In the genomic region with DNA sequence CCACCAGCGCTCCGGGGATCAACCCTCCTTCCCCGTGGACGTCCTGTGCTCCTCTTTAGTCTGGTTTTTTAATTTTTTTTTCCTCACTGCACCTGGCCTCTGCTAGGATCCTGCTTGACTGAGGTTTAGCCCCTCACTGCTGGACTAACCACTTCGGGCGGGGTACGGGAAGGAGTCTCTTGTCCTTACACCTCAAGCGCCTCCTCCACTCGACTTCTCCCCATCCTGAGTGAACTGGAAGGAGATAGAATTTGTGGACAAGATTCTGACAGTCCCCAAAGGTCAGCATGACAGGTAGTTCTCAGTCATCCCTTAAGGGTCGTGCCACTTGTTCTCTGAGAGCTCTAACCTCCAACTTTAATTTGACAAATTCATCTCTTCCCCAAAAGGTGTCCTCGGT, we compare ENCODE assay signal across 8 mouse cellular contexts. TPM values are rescaled to one million over a fixed set of nuclear protein-coding genes. Genes with fewer than 3 reads are reported as not detected.
DNase-seq lines count a peak whose midpoint lies in the region; ATAC-seq lines count a peak whose summit lies in the region.
"Had no signal": no experiment of that assay in that cellular context is flagged by ENCODE, and none has a peak within 500 bp of the region (broad histone marks: within the 10 kb centered on the region; RNA-seq: fewer than 3 reads in every experiment).

No protein-coding gene starts in this region.

- peak overlapping the region; percentile 67 for H3K4me2 ChIP-seq in lung, embryonic 16.5 days (ENCODE audit: low read depth, low read length)
- peak overlapping the region; percentile 47 for H3K4me2 ChIP-seq in forebrain, embryonic 12.5 days
- H3K4me2 ChIP-seq in stomach, embryonic 14.5 days (replicated peaks; ENCODE audit: low read depth, low read length), result peak overlapping the region; percentile 45; the same call in 1 of the 2 replicates

- H3K36me3 ChIP-seq in lung, embryonic 16.5 days (ENCODE audit: control insufficient read depth, insufficient read depth, low read length), result no peaks in the 10 kb centered on the region
- H3K36me3 ChIP-seq in forebrain, embryonic 12.5 days (replicated peaks), result no peaks in the 10 kb centered on the region
- no peaks in the 10 kb centered on the region for H3K36me3 ChIP-seq in limb, embryonic 10.5 days
- no peaks in the 10 kb centered on the region for H3K36me3 ChIP-seq in stomach, embryonic 14.5 days (ENCODE audit: control insufficient read depth, insufficient read depth, low read length)

- no peak for DNase-seq in lung, postnatal 14 days
- DNase-seq in limb, embryonic 10.5 days (ENCODE audit: low spot score), result no peak
- DNase-seq in left cerebral cortex, adult 8-10 months (ENCODE audit: low spot score in 2 of 2), result no peak
- no peak for DNase-seq in right cerebral cortex, postnatal 36 days (ENCODE audit: low spot score in 2 of 2)
- DNase-seq: layer of hippocampus, adult 9-11 months had no signal

- no peak overlapping the region for H3K27ac ChIP-seq in lung, embryonic 16.5 days (ENCODE audit: low read length)
- no peak overlapping the region for H3K27ac ChIP-seq in forebrain, embryonic 12.5 days
- H3K27ac ChIP-seq in limb, embryonic 10.5 days, result no peak overlapping the region
- H3K27ac ChIP-seq in stomach, embryonic 14.5 days (ENCODE audit: low read length), result no peak overlapping the region

- peaks cover 29% of the 10 kb centered on the region for H3K4me1 ChIP-seq in lung, embryonic 16.5 days (replicated peaks; ENCODE audit: control insufficient read depth, insufficient read depth, low read length)
- H3K4me1 ChIP-seq in forebrain, embryonic 12.5 days, result peaks cover 35% of the 10 kb centered on the region
- peaks cover 68% of the 10 kb centered on the region for H3K4me1 ChIP-seq in limb, embryonic 10.5 days
- H3K4me1 ChIP-seq in stomach, embryonic 14.5 days (ENCODE audit: control insufficient read depth, insufficient read depth, low read length), result 0 out of 2 replicates have a peak, but pooled peaks cover 4% of the 10 kb centered on the region

- no peaks in the 10 kb centered on the region; the same call in 1 of the 2 replicates for H3K9me3 ChIP-seq in lung, embryonic 16.5 days (ENCODE audit: control insufficient read depth, low read length)
- no peaks in the 10 kb centered on the region for H3K9me3 ChIP-seq in forebrain, embryonic 12.5 days
- no peaks in the 10 kb centered on the region for H3K9me3 ChIP-seq in limb, embryonic 10.5 days (replicated peaks)
- H3K9me3 ChIP-seq in stomach, embryonic 14.5 days (ENCODE audit: control insufficient read depth, low read depth, low read length), result no peaks in the 10 kb centered on the region

- peak overlapping the region; percentile 48 for H3K4me3 ChIP-seq in lung, embryonic 16.5 days (ENCODE audit: low read length)
- H3K4me3 ChIP-seq in forebrain, embryonic 12.5 days (replicated peaks), result peak overlapping the region; percentile 29
- H3K4me3 ChIP-seq in limb, embryonic 10.5 days, result peak overlapping the region; percentile 51; the same call in 1 of the 2 replicates
- peak overlapping the region; percentile 28; the same call in 1 of the 2 replicates for H3K4me3 ChIP-seq in stomach, embryonic 14.5 days (ENCODE audit: low read depth, low read length)

- WGBS in lung, embryonic 16.5 days, result 1% methylated on average over 11 of the region's 11 CpGs
- 0% methylated on average over 11 of the region's 11 CpGs for WGBS in forebrain, embryonic 12.5 days
- WGBS in limb, embryonic 10.5 days, result under 1% methylated on average over 11 of the region's 11 CpGs
- WGBS in stomach, embryonic 14.5 days, result 2% methylated on average over 11 of the region's 11 CpGs

- H3K9ac ChIP-seq in lung, embryonic 16.5 days (ENCODE audit: low read length), result no peak overlapping the region
- no peak overlapping the region for H3K9ac ChIP-seq in forebrain, embryonic 12.5 days
- no peak overlapping the region for H3K9ac ChIP-seq in stomach, embryonic 14.5 days (replicated peaks; ENCODE audit: low read depth, low read length)

- H3K27me3 ChIP-seq in lung, embryonic 16.5 days (ENCODE audit: control insufficient read depth, insufficient read depth, low read depth, low read length), result peaks cover 93% of the 10 kb centered on the region
- peaks cover 96% of the 10 kb centered on the region for H3K27me3 ChIP-seq in forebrain, embryonic 12.5 days
- H3K27me3 ChIP-seq in limb, embryonic 10.5 days (ENCODE audit: low read depth, poor library complexity, severe bottlenecking), result peaks cover 100% of the 10 kb centered on the region
- H3K27me3 ChIP-seq in stomach, embryonic 14.5 days (ENCODE audit: control insufficient read depth, insufficient read depth, low read length), result peaks cover 77% of the 10 kb centered on the region

- ATAC-seq in lung, embryonic 16.5 days (ENCODE audit: low read depth), result no peak
- ATAC-seq in forebrain, embryonic 12.5 days (ENCODE audit: low FRiP score), result peak; percentile 1; the same call in 1 of the 2 replicates
- no peak for ATAC-seq in stomach, embryonic 14.5 days (ENCODE audit: insufficient number of reproducible peaks, insufficient read depth, low FRiP score, low read depth)

RNA-seq across cellular contexts. Expression of a gene that starts 3.4 kb away (rescaled TPM):
- polyA plus RNA-seq in lung, embryonic 16.5 days (2015; fragmentation: Nextera tagmentation; extraction: Ambion mirVana), result 0.48 and 0.59 TPM in 2 replicates
- polyA plus RNA-seq in forebrain, embryonic 12.5 days (2016; fragmentation: Nextera tagmentation; extraction: Ambion mirVana), result 1.1 and 1.2 TPM in 2 replicates
- polyA plus RNA-seq in limb, embryonic 10.5 days (2016; fragmentation: Nextera tagmentation; extraction: Ambion mirVana), result 0.50 and 2.2 TPM in 2 replicates
- 2.3 and 3.8 TPM in 2 replicates for polyA plus RNA-seq in stomach, embryonic 14.5 days (2014; fragmentation: Nextera tagmentation; extraction: Ambion mirVana)
- not detected for total RNA-seq in left cerebral cortex, adult 8-10 months (2022)
